Mouse (Mus musculus) limb, embryonic 12.5 days (tissue): ENCODE results near the gene Polr2b. TPM values are rescaled to one million over a fixed set of nuclear protein-coding genes. Genes with fewer than 3 reads are reported as not detected.

Source experiments
- ATAC-seq: fragments of 200-750 bp; cut with Nextera tagmentation; 2 replicates; pipeline ENCODE4 v1.8.0; 2017; ENCODE audit warnings: low read depth, moderate TSS enrichment; ENCODE audit not compliant: insufficient number of reproducible peaks, insufficient read depth, low FRiP score, low TSS enrichment
- H3K27ac ChIP-seq: fragments of 300-500 bp; sonication (generic); 2 replicates; pipeline ENCODE4 v1.5.1; 2016; ENCODE audit warnings: mild to moderate bottlenecking, moderate library complexity
- H3K27me3 ChIP-seq: fragments of 300-500 bp; sonication (generic); 2 replicates; pipeline ENCODE4 v1.6.1; 2016; ENCODE audit warnings: mild to moderate bottlenecking, moderate library complexity
- H3K36me3 ChIP-seq: fragments of 300-500 bp; sonication (generic); 2 replicates; pipeline ENCODE4 v1.6.1; 2016; ENCODE audit warnings: mild to moderate bottlenecking, moderate library complexity
- H3K4me1 ChIP-seq: fragments of 300-500 bp; sonication (generic); replicated peaks from 2 replicates; pipeline ENCODE4 v1.6.1; 2016
- H3K4me2 ChIP-seq: fragments of 300-500 bp; sonication (generic); 2 replicates; pipeline ENCODE4 v1.6.1; 2016; ENCODE audit warnings: mild to moderate bottlenecking, moderate library complexity
- H3K4me3 ChIP-seq: fragments of 300-500 bp; sonication (generic); replicated peaks from 2 replicates; pipeline ENCODE4 v1.5.1; 2016; ENCODE audit warnings: mild to moderate bottlenecking
- H3K9ac ChIP-seq: fragments of 300-500 bp; sonication (generic); replicated peaks from 2 replicates; pipeline ENCODE4 v1.6.1; 2016; ENCODE audit warnings: mild to moderate bottlenecking, moderate library complexity
- H3K9me3 ChIP-seq: fragments of 300-500 bp; sonication (generic); 2 replicates; pipeline ENCODE4 v1.6.1; 2016; ENCODE audit warnings: mild to moderate bottlenecking, moderate library complexity
- WGBS: fragments of 180-500 bp; shearing (Covaris S2); methylation state at CpG from one replicate; pipeline ENCODE4 v1.1.7; 2016; 5-methylcytosine and 5-hydroxymethylcytosine counted together
- polyA plus RNA-seq: library from polyadenylated mRNA; unstranded; fragments of >200 nt; fragmentation: Nextera tagmentation; extraction: Ambion mirVana; gene quantifications from 2 replicates; pipeline ENCODE4 v1.2.1, GENCODE M21; 2016

Gene Polr2b
- polyA plus RNA-seq, 1 experiment from 2014 or later: 87.3 TPM

DNA sequence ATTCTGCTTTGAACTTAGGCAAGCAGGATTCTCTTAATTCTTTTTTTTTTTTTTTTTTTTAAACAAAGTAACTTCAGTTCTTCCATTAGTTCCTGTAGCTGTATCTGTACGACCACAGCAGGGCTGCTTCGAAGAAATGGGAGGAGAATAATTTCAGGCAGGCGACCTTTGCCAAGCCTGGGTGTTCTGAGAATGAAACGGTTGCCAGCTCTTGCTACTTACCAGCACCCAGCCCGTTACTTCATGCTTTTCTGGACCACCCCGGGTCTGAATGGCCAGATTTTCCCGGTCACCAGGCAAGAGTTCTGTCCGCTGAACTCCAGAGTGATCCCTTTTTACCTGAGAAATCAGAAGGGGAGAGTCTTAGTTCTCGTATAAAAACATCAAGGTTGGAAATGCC, 41.7 kb downstream of the Polr2b start:
- 73% methylated on average over 9 of the region's 9 CpGs for WGBS
- Histone ChIP-seq H3K4me2 (no peak overlapping the region), H3K9ac (no peak overlapping the region), H3K9me3 (no peaks in the 10 kb centered on the region), H3K4me1 (peaks cover 27% of the 10 kb centered on the region), H3K27ac (no peak overlapping the region), H3K27me3 (0 out of 2 replicates have a peak, but pooled peaks cover 3% of the 10 kb centered on the region), H3K36me3 (peaks cover 39% of the 10 kb centered on the region), H3K4me3 (no peak overlapping the region)
- no peak for ATAC-seq

DNA sequence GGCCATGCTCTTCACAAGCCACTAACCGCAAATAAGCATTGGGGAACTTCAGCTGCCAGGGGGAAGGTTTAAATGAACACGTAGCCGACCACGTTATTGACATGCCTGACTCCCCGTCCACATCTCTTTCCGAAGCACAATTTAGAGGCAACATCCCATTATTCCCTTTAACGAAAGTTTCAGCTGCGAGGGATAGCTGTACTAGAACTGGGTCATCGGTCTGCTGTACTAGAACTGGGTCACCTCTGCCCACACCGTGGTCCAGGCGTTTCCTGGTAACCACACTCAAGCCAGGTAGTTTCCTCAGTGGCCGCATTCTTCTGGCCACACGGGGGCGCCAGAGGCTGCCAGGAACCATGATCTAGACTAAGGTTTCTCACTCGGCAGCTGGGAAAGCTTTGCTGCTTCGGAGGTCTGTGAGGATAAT, 44.4 kb downstream of the Polr2b start:
- peak overlapping the region; percentile 31 for H3K4me3 ChIP-seq
- H3K36me3 ChIP-seq: peaks cover 12% of the 10 kb centered on the region
- no peaks in the 10 kb centered on the region for H3K9me3 ChIP-seq
- no peak overlapping the region for H3K27ac ChIP-seq
- WGBS: 5% methylated on average over 16 of the region's 16 CpGs
- 0 out of 2 replicates have a peak, but pooled peaks cover 3% of the 10 kb centered on the region for H3K27me3 ChIP-seq
- ATAC-seq: peak; percentile 26; the same call in 1 of the 2 replicates
- peaks cover 35% of the 10 kb centered on the region for H3K4me1 ChIP-seq
- peak overlapping the region; percentile 60 for H3K4me2 ChIP-seq
- 0 out of 2 replicates have a peak overlapping the region, but pooled peaks have one; percentile 34 for H3K9ac ChIP-seq

DNA sequence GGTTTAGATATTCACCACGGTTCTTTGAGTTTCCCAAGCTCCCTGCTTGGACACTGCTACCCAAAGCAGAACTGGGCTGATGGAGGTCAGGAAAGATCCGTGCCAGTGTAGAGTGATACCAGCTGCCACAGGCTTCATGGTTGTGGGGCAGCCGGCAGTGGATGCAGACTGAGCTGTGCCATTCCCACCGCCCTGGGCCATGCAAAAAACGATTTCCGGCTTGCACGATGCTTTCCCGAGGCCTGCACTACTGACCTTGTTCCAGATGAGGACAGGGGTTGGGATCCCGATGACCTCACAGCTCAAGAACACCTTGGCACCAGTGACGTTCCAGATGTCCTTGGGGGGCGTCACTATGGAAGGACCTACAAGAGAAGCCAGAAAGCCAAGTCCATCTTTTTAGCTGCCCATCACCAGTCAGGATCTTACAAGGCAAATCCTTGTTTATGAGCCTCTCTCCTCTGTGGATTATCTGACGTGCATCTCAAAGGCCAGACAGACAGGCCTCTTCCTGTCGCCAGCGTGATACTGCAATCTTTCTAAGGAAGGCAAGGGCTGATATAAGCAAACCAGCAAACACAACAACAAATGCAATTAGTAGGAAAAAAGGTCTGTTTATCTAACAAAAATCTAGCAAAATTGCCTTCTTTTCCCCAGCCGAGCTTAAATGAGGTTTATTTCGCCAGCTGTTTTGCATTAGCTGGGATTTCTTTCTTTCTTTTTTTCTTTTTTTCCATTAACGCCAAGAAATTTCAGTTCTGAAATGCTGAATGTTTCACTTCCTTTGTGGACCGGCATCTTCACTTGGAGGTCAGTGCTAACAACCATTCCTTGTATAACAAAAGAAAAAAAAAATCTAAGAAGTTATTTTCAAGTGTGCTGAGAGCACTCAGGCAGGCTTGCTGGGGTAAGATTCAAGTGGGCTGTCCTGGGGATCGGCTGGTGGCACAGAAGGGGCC, 45.6 kb downstream of the Polr2b start:
- no peak overlapping the region for H3K9ac ChIP-seq
- no peaks in the 10 kb centered on the region for H3K9me3 ChIP-seq
- H3K36me3 ChIP-seq: peaks cover under 1% of the 10 kb centered on the region; the same call in 1 of the 2 replicates
- no peak overlapping the region for H3K4me3 ChIP-seq
- no peak for ATAC-seq
- peak overlapping the region; percentile 57; the same call in 1 of the 2 replicates for H3K27ac ChIP-seq
- 35% methylated on average over 19 of the region's 19 CpGs for WGBS
- H3K4me2 ChIP-seq: 0 out of 2 replicates have a peak overlapping the region, but pooled peaks have one; percentile 11
- peaks cover 35% of the 10 kb centered on the region for H3K4me1 ChIP-seq
- H3K27me3 ChIP-seq: 0 out of 2 replicates have a peak, but pooled peaks cover 3% of the 10 kb centered on the region

DNA sequence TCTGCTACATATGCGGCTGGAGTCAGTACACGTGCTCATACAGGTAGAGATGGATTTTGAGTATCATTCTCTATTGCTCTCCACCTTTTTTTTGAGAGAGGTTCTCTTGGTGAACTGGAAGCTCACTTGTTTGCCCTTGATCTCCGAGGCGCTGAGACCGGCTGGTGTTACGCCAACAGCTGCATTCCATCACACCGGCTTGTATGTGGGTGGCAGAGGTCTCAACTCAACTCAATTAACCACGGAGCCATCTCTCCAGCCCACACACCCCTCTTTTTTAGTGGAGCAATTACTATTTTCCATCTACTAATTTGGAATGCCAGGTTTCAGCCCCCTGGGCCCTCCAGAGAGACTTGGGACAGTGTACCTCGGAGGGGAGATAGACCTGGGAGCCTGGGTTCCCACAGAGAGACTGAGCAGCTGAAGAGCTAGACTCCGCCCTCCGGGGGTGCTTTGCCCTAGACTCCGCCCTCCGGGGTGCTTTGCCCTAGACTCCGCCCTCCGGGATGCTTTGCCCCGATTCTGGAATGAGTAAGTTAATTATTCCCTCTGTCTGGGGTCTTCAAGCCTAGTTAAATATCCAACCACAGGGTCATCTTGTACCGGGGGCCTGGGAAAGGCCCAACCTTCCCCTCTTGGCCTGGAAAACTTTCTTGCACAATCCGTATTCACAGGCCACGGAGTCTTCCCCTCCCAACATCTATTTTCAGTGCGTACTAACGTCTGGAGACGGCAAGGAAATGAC, 47.6 kb downstream of the Polr2b start:
- 13% methylated on average over 22 of the region's 22 CpGs for WGBS
- H3K27me3 ChIP-seq: 0 out of 2 replicates have a peak, but pooled peaks cover 3% of the 10 kb centered on the region
- H3K4me2 ChIP-seq: peak overlapping the region; percentile 48
- H3K4me1 ChIP-seq: peaks cover 29% of the 10 kb centered on the region
- H3K36me3 ChIP-seq: no peaks in the 10 kb centered on the region
- H3K9ac ChIP-seq: peak overlapping the region; percentile 3; the same call in 1 of the 2 replicates
- no peaks in the 10 kb centered on the region for H3K9me3 ChIP-seq
- no peak for ATAC-seq
- peak overlapping the region; percentile 36 for H3K4me3 ChIP-seq
- H3K27ac ChIP-seq: no peak overlapping the region

DNA sequence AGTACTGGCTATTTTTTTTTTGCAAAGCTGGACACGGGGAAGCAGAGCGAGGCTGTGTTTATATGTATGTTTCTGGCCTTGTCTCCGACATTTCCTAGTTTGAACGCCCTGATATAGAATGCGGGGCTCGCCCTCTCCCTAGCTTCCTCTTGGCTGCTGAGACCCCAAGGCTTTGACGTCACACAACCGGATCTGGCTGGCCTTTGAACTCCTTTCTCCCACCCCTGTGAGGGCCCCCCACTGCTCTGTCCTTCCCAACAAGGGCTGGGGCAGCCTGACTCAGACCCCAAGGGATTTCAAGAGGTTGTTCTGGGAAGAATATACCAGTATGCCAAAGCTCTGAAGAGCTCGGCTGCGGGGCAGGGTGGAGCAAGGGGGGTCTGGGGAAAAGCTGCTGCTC, 48.4 kb downstream of the Polr2b start:
- Histone ChIP-seq H3K9me3 (no peaks in the 10 kb centered on the region), H3K4me1 (peaks cover 29% of the 10 kb centered on the region), H3K4me3 (peak overlapping the region; percentile 36), H3K4me2 (peak overlapping the region; percentile 48), H3K36me3 (no peaks in the 10 kb centered on the region), H3K27ac (no peak overlapping the region), H3K27me3 (0 out of 2 replicates have a peak, but pooled peaks cover 3% of the 10 kb centered on the region), H3K9ac (0 out of 2 replicates have a peak overlapping the region, but pooled peaks have one; percentile 3)
- ATAC-seq: no peak
- 5% methylated on average over 10 of the region's 10 CpGs for WGBS

DNA sequence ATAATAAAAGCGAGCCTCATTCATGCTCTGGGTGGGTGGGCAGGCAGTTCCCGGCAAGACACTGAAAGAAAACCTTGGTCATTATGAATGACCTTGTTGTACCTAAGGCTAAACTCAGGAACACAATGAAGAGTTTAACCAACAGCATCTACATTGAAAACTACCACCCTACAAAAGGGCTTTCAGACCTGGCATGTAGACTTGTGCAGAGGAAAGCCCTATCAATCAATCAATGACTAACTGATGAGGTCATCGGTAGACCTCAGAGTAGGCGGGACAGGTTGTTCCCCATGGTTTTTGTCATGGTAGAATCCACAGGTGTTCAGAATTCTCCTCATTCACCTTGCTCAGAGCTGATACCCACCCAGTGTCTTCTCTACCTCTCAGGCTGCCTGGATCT, 50.0 kb downstream of the Polr2b start:
- no peak overlapping the region for H3K4me3 ChIP-seq
- H3K36me3 ChIP-seq: no peaks in the 10 kb centered on the region
- no peak overlapping the region for H3K9ac ChIP-seq
- 91% methylated on average over 4 of the region's 4 CpGs for WGBS
- no peak overlapping the region for H3K27ac ChIP-seq
- no peaks in the 10 kb centered on the region for H3K27me3 ChIP-seq
- H3K4me1 ChIP-seq: peaks cover 21% of the 10 kb centered on the region
- no peaks in the 10 kb centered on the region for H3K9me3 ChIP-seq
- ATAC-seq: no peak
- no peak overlapping the region for H3K4me2 ChIP-seq

DNA sequence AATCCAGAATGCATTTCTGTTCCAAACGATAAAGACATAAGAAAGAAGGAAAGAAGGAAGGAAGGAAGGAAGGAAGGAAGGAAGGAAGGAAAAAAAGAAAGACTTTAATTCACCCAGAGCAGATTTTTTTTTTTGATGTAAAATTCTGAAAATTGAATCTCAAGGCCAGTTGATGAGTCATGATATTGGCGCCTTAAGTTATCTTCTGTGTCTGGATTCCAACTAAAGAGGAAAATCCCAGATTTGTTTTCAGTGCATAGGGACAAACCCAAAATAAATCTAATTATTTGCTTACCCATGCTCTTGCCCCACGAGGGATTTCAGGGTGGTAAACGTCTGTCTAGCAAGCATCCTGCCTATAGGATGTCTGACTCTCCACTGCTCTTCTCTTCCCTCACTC, 51.1 kb downstream of the Polr2b start:
- no peaks in the 10 kb centered on the region for H3K36me3 ChIP-seq
- H3K27ac ChIP-seq: no peak overlapping the region
- H3K4me2 ChIP-seq: no peak overlapping the region
- H3K9me3 ChIP-seq: no peaks in the 10 kb centered on the region
- H3K27me3 ChIP-seq: no peaks in the 10 kb centered on the region
- H3K4me1 ChIP-seq: peaks cover 12% of the 10 kb centered on the region
- ATAC-seq: no peak
- H3K9ac ChIP-seq: no peak overlapping the region
- WGBS: 64% methylated on average over 4 of the region's 4 CpGs
- H3K4me3 ChIP-seq: no peak overlapping the region

DNA sequence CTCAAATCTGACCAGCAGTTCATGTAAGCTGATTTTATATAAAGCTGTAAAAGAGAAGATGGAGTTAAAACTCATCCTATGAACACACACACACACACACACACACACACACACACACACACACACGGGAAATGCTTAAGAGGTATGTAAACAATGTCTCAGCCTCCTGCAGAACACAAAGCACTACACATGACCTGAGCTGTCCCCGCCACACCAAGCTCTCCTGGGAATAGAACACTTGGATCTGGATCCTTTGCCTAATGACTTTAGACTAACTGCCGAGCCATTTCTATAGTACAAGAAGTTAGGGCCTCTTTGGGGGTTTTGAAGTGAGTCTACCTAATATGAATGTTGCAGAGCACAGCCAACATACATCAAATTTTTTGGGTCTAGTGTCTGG, 52.2 kb downstream of the Polr2b start:
- H3K4me2 ChIP-seq: no peak overlapping the region
- H3K36me3 ChIP-seq: no peaks in the 10 kb centered on the region
- H3K4me1 ChIP-seq: peaks cover 8% of the 10 kb centered on the region
- no peak overlapping the region for H3K4me3 ChIP-seq
- no peak overlapping the region for H3K27ac ChIP-seq
- ATAC-seq: no peak
- no peaks in the 10 kb centered on the region for H3K9me3 ChIP-seq
- no peak overlapping the region for H3K9ac ChIP-seq
- WGBS: 81% methylated on average over 3 of the region's 3 CpGs
- H3K27me3 ChIP-seq: no peaks in the 10 kb centered on the region

DNA sequence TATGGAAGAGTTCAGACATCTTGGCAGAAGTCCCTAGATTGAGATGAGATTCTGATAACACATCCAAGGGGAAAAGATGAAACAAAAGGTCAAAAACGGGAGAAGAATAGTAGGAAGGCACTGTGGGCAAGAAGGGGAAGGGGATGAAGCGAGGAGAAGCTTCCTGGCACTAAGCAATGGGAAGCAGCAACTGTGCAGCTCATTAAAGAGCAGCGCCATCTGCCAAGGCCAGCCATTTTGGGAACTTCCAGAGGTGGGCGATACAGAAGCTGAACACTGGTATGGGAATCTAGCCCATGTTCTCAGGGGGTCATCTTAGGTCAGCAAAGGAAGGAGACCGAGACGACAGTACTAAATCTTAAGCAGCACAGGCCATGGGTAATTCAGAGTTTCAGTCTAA, 53.7 kb downstream of the Polr2b start:
- Histone ChIP-seq H3K9me3 (no peaks in the 10 kb centered on the region), H3K9ac (no peak overlapping the region), H3K27ac (no peak overlapping the region), H3K36me3 (no peaks in the 10 kb centered on the region), H3K4me3 (no peak overlapping the region), H3K4me1 (peaks cover 12% of the 10 kb centered on the region; the same call in 1 of the 2 replicates), H3K27me3 (no peaks in the 10 kb centered on the region), H3K4me2 (no peak overlapping the region)
- WGBS: 85% methylated on average over 6 of the region's 6 CpGs
- ATAC-seq: no peak

DNA sequence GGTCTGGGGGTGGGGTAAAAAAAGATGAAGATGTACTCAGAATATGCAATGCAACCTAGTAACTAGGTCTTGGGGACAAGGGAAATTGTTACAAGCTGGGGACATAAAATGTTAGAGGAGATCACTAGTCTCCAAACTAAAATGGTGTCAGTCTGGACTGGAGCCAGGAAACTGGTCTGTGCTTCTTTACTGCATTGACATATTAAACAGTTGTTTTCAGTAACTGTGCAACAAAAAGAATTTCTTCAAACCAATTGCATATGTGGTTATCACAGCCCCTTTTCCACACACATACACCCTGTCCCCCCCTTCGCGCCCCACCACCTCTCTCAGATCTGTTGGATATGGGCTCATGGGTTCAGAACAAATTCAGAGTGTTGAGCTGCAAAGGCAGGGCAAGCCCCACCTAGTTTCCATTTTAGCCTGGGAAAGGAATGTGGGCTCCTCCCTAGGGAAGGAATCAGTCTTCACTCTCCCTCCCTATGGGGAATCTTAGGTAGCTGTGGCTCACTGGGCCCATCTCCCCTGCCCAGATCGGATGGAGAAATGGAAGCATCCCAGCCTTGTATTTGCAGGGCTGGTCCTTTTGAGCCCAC, 54.6 kb downstream of the Polr2b start:
- Histone ChIP-seq H3K9me3 (no peaks in the 10 kb centered on the region), H3K36me3 (no peaks in the 10 kb centered on the region), H3K4me2 (no peak overlapping the region), H3K9ac (no peak overlapping the region), H3K27me3 (no peaks in the 10 kb centered on the region), H3K27ac (no peak overlapping the region), H3K4me3 (no peak overlapping the region), H3K4me1 (peaks cover 21% of the 10 kb centered on the region)
- ATAC-seq: no peak
- 88% methylated on average over 3 of the region's 3 CpGs for WGBS
